Mouse (Mus musculus) G1E-ER4 (cell line): ENCODE data around the gene Lrrc27. TPM values are rescaled to one million over a fixed set of nuclear protein-coding genes. Genes with fewer than 3 reads are reported as not detected.

Experiments
- GATA1 ChIP-seq: IDR thresholded peaks from one replicate; pipeline ENCODE4 v1.8.0; 2012; ENCODE audit warnings: low read length, inconsistent platforms
- polyA plus RNA-seq: library from polyadenylated mRNA; stranded (reverse); fragments of >175 nt; gene quantifications from 2 replicates; pipeline ENCODE4 v1.2.3, GENCODE M21; 2012

Gene Lrrc27
- polyA plus RNA-seq, 1 experiment: not detected

GRCm38 (mm10) chr7:139275586-139275985, 62.8 kb downstream of the Lrrc27 start:
- no peak for TF ChIP-seq GATA1

- TF ChIP-seq GATA1: no peak
Observed at GRCm38 (mm10) chr7:139276150-139276549, 63.4 kb downstream of the Lrrc27 start.

- TF ChIP-seq GATA1: no peak
Observed at GRCm38 (mm10) chr7:139277536-139277935, 64.7 kb downstream of the Lrrc27 start.

- TF ChIP-seq GATA1: no peak
Observed at GRCm38 (mm10) chr7:139279571-139279970, 66.8 kb downstream of the Lrrc27 start.

GRCm38 (mm10) chr7:139280044-139280443, 67.3 kb downstream of the Lrrc27 start:
- no peak for TF ChIP-seq GATA1

- no peak for TF ChIP-seq GATA1
Observed at GRCm38 (mm10) chr7:139281195-139281594, 68.4 kb downstream of the Lrrc27 start.

GRCm38 (mm10) chr7:139282037-139282436, 69.2 kb downstream of the Lrrc27 start:
- no peak for TF ChIP-seq GATA1

GRCm38 (mm10) chr7:139285295-139285943, 72.6 kb downstream of the Lrrc27 start:
- no peak for TF ChIP-seq GATA1

GRCm38 (mm10) chr7:139288540-139288939, 75.8 kb downstream of the Lrrc27 start:
- no peak for TF ChIP-seq GATA1

Other genes starting within 250 kb of the Lrrc27 start
- not detected in 2 replicates for gene Dpysl4, start 127.0 kb upstream of the Lrrc27 start, polyA plus RNA-seq
- not detected in 2 replicates for gene Stk32c, start 319 bp downstream of the Lrrc27 start, polyA plus RNA-seq
- gene Pwwp2b, start 35.5 kb downstream of the Lrrc27 start, polyA plus RNA-seq: not detected in 2 replicates
- gene Inpp5a, start 176.1 kb downstream of the Lrrc27 start, polyA plus RNA-seq: not detected in 2 replicates